Comparison of ENCODE assay signal across 19 mouse cellular contexts in the genomic region with DNA sequence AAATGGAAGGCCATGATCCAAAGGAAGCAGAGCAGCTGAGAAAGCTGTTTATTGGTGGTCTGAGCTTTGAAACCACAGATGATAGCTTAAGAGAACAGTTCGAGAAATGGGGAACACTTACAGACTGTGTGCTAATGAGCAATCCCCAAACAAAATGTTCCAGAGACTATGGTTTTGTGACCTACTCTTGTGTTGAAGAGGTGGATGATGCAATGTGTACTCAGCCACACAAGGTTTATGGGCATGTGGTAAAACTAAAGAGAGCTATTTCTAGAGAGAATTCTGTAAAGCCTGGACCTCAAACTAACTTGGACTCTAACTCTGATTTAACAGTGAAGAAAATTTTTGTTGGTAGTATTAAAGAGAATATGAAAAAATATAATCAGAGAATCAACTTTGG.
"Had no signal": no experiment of that assay in that cellular context is flagged by ENCODE, and none has a peak within 500 bp of the region (broad histone marks: within the 10 kb centered on the region; RNA-seq: fewer than 3 reads in every experiment).

No protein-coding gene starts in this region.

- H3K9ac ChIP-seq: limb, embryonic 12.5 days; limb, embryonic 15.5 days; liver, embryonic 13.5 days; lung, embryonic 15.5 days; midbrain, embryonic 13.5 days; neural tube, embryonic 12.5 days; neural tube, embryonic 15.5 days had no signal

- DNase-seq: kidney, adult 18-20 months; kidney, adult 9 months; kidney, postnatal 14 days; kidney, postnatal 4 days; left cerebral cortex, postnatal 4 days; liver, embryonic 13.5 days; right cerebral cortex, postnatal 25 days; spleen, adult 18-20 months; thymus, adult 18-20 months; thymus, postnatal 14 days; thymus, postnatal 4 days had no signal

- H3K36me3 ChIP-seq: limb, embryonic 12.5 days; limb, embryonic 15.5 days; liver, embryonic 13.5 days; lung, embryonic 15.5 days; midbrain, embryonic 10.5 days; midbrain, embryonic 13.5 days; neural tube, embryonic 12.5 days; neural tube, embryonic 15.5 days had no signal

- H3K27ac ChIP-seq: limb, embryonic 12.5 days; limb, embryonic 15.5 days; liver, embryonic 13.5 days; lung, embryonic 15.5 days; midbrain, embryonic 10.5 days; midbrain, embryonic 13.5 days; neural tube, embryonic 12.5 days; neural tube, embryonic 15.5 days had no signal

- H3K4me1 ChIP-seq: limb, embryonic 12.5 days; limb, embryonic 15.5 days; liver, embryonic 13.5 days; lung, embryonic 15.5 days; megakaryocyte, embryonic 14.5 days; midbrain, embryonic 10.5 days; midbrain, embryonic 13.5 days; neural tube, embryonic 12.5 days; neural tube, embryonic 15.5 days had no signal

- H3K4me2 ChIP-seq: limb, embryonic 12.5 days; limb, embryonic 15.5 days; liver, embryonic 13.5 days; lung, embryonic 15.5 days; midbrain, embryonic 13.5 days; neural tube, embryonic 12.5 days; neural tube, embryonic 15.5 days had no signal

- H3K9me3 ChIP-seq: limb, embryonic 12.5 days; limb, embryonic 15.5 days; liver, embryonic 13.5 days; lung, embryonic 15.5 days; midbrain, embryonic 10.5 days; midbrain, embryonic 13.5 days; neural tube, embryonic 12.5 days; neural tube, embryonic 15.5 days had no signal

- H3K27me3 ChIP-seq: limb, embryonic 12.5 days; limb, embryonic 15.5 days; liver, embryonic 13.5 days; lung, embryonic 15.5 days; megakaryocyte, embryonic 14.5 days; midbrain, embryonic 13.5 days; neural tube, embryonic 12.5 days; neural tube, embryonic 15.5 days had no signal

- H3K4me3 ChIP-seq: limb, embryonic 12.5 days; limb, embryonic 15.5 days; liver, embryonic 13.5 days; lung, embryonic 15.5 days; megakaryocyte, embryonic 14.5 days; midbrain, embryonic 10.5 days; midbrain, embryonic 13.5 days; neural tube, embryonic 12.5 days; neural tube, embryonic 15.5 days had no signal
